In genomic region chr13:79529336-79529735, GRCm38 (mm10) we compare ENCODE assay signal across 13 mouse cellular contexts.
DNase-seq lines count a peak whose midpoint lies in the region; ATAC-seq lines count a peak whose summit lies in the region.
"Had no signal": no experiment of that assay in that cellular context is flagged by ENCODE, and none has a peak within 500 bp of the region (broad histone marks: within the 10 kb centered on the region; RNA-seq: fewer than 3 reads in every experiment).

No protein-coding gene starts in this region.

- no peak overlapping the region for H3K9ac ChIP-seq in hindbrain, embryonic 14.5 days
- H3K9ac ChIP-seq in hindbrain, embryonic 12.5 days: no peak overlapping the region
- no peak overlapping the region for H3K9ac ChIP-seq in midbrain, embryonic 12.5 days (replicated peaks)
- H3K9ac ChIP-seq in midbrain, embryonic 11.5 days (ENCODE audit: low read length): no peak overlapping the region
- no peak overlapping the region for H3K9ac ChIP-seq in midbrain, embryonic 16.5 days (ENCODE audit: low read depth, low read length)
- H3K9ac ChIP-seq: limb, embryonic 15.5 days had no signal

- no peak overlapping the region for H3K4me3 ChIP-seq in hindbrain, embryonic 14.5 days (replicated peaks; ENCODE audit: low read length)
- H3K4me3 ChIP-seq in hindbrain, embryonic 12.5 days: no peak overlapping the region
- no peak overlapping the region for H3K4me3 ChIP-seq in midbrain, embryonic 12.5 days
- H3K4me3 ChIP-seq in midbrain, embryonic 11.5 days (ENCODE audit: low read depth, low read length): no peak overlapping the region
- H3K4me3 ChIP-seq in midbrain, embryonic 16.5 days (ENCODE audit: low read depth, low read length): no peak overlapping the region
- H3K4me3 ChIP-seq: limb, embryonic 15.5 days had no signal

- no peaks in the 10 kb centered on the region for H3K4me1 ChIP-seq in hindbrain, embryonic 14.5 days (replicated peaks; ENCODE audit: control insufficient read depth, insufficient read depth, low read length)
- no peaks in the 10 kb centered on the region for H3K4me1 ChIP-seq in hindbrain, embryonic 12.5 days
- no peaks in the 10 kb centered on the region for H3K4me1 ChIP-seq in midbrain, embryonic 12.5 days
- no peaks in the 10 kb centered on the region for H3K4me1 ChIP-seq in midbrain, embryonic 11.5 days (ENCODE audit: control insufficient read depth, insufficient read depth, low read length)
- no peaks in the 10 kb centered on the region for H3K4me1 ChIP-seq in midbrain, embryonic 16.5 days (ENCODE audit: control insufficient read depth, insufficient read depth, low read length)
- H3K4me1 ChIP-seq: limb, embryonic 15.5 days had no signal

- H3K9me3 ChIP-seq in hindbrain, embryonic 14.5 days (ENCODE audit: control insufficient read depth, low read length): no peaks in the 10 kb centered on the region
- no peaks in the 10 kb centered on the region for H3K9me3 ChIP-seq in hindbrain, embryonic 12.5 days (replicated peaks)
- no peaks in the 10 kb centered on the region for H3K9me3 ChIP-seq in midbrain, embryonic 12.5 days
- H3K9me3 ChIP-seq in midbrain, embryonic 11.5 days (ENCODE audit: control insufficient read depth, low read length): no peaks in the 10 kb centered on the region
- H3K9me3 ChIP-seq in midbrain, embryonic 16.5 days (replicated peaks; ENCODE audit: control insufficient read depth, low read length, poor library complexity, severe bottlenecking): no peaks in the 10 kb centered on the region
- H3K9me3 ChIP-seq: limb, embryonic 15.5 days had no signal

- DNase-seq in cerebellum, postnatal 10 days: peak; percentile 25 to 39
- no peak for DNase-seq in cerebellum, adult 11 months
- DNase-seq in hindbrain, embryonic 14.5 days (ENCODE audit: low spot score): no peak
- no peak for DNase-seq in midbrain, embryonic 11.5 days (ENCODE audit: low spot score, missing footprints)
- no peak for DNase-seq in lung, postnatal 25 days (ENCODE audit: low spot score)
- DNase-seq: cerebellum, adult 9-10 months; lung, postnatal 10 days; spleen, adult 18-20 months had no signal

- ATAC-seq in hindbrain, embryonic 14.5 days (ENCODE audit: low FRiP score): peak; percentile 69
- ATAC-seq in hindbrain, embryonic 12.5 days (ENCODE audit: low FRiP score): no peak
- peak; percentile 12; the same call in 1 of the 2 replicates for ATAC-seq in midbrain, embryonic 12.5 days (ENCODE audit: low FRiP score, low read depth)
- ATAC-seq in midbrain, embryonic 11.5 days (ENCODE audit: low FRiP score): no peak
- ATAC-seq in midbrain, embryonic 16.5 days: peak; percentile 39; the same call in 1 of the 2 replicates
- ATAC-seq: intestine, embryonic 16.5 days had no signal

- no peaks in the 10 kb centered on the region for H3K36me3 ChIP-seq in hindbrain, embryonic 14.5 days (replicated peaks; ENCODE audit: control insufficient read depth, insufficient read depth)
- H3K36me3 ChIP-seq in hindbrain, embryonic 12.5 days: no peaks in the 10 kb centered on the region
- H3K36me3 ChIP-seq in midbrain, embryonic 12.5 days: no peaks in the 10 kb centered on the region
- H3K36me3 ChIP-seq in midbrain, embryonic 11.5 days (ENCODE audit: control insufficient read depth, insufficient read depth, low read length): no peaks in the 10 kb centered on the region
- H3K36me3 ChIP-seq in midbrain, embryonic 16.5 days (ENCODE audit: control insufficient read depth, insufficient read depth, low read length): no peaks in the 10 kb centered on the region
- H3K36me3 ChIP-seq: limb, embryonic 15.5 days had no signal

- no peak overlapping the region for H3K27ac ChIP-seq in hindbrain, embryonic 14.5 days
- no peak overlapping the region for H3K27ac ChIP-seq in hindbrain, embryonic 12.5 days
- H3K27ac ChIP-seq in midbrain, embryonic 12.5 days (replicated peaks): no peak overlapping the region
- no peak overlapping the region for H3K27ac ChIP-seq in midbrain, embryonic 11.5 days (ENCODE audit: low read depth, low read length)
- no peak overlapping the region for H3K27ac ChIP-seq in midbrain, embryonic 16.5 days (ENCODE audit: low read length)
- H3K27ac ChIP-seq: limb, embryonic 15.5 days had no signal

- no peak overlapping the region for H3K4me2 ChIP-seq in hindbrain, embryonic 14.5 days (replicated peaks)
- no peak overlapping the region for H3K4me2 ChIP-seq in hindbrain, embryonic 12.5 days (replicated peaks)
- H3K4me2 ChIP-seq in midbrain, embryonic 12.5 days (replicated peaks): no peak overlapping the region
- H3K4me2 ChIP-seq in midbrain, embryonic 11.5 days: no peak overlapping the region
- no peak overlapping the region for H3K4me2 ChIP-seq in midbrain, embryonic 16.5 days (ENCODE audit: low read length)
- H3K4me2 ChIP-seq: limb, embryonic 15.5 days had no signal

- WGBS in hindbrain, embryonic 14.5 days: 68% methylated on average over 2 of the region's 2 CpGs
- WGBS in hindbrain, embryonic 12.5 days: 63% methylated on average over 2 of the region's 2 CpGs
- 68% methylated on average over 2 of the region's 2 CpGs for WGBS in midbrain, embryonic 12.5 days
- WGBS in midbrain, embryonic 11.5 days: 80% methylated on average over 2 of the region's 2 CpGs
- WGBS in midbrain, embryonic 16.5 days: 66% methylated on average over 2 of the region's 2 CpGs

- H3K27me3 ChIP-seq in hindbrain, embryonic 14.5 days (ENCODE audit: control insufficient read depth, insufficient read depth, low read length): no peaks in the 10 kb centered on the region
- no peaks in the 10 kb centered on the region for H3K27me3 ChIP-seq in hindbrain, embryonic 12.5 days
- H3K27me3 ChIP-seq in midbrain, embryonic 12.5 days: no peaks in the 10 kb centered on the region
- no peaks in the 10 kb centered on the region for H3K27me3 ChIP-seq in midbrain, embryonic 11.5 days (ENCODE audit: control insufficient read depth, insufficient read depth, low read length)
- H3K27me3 ChIP-seq in midbrain, embryonic 16.5 days (ENCODE audit: control insufficient read depth, insufficient read depth, low read depth, low read length): no peaks in the 10 kb centered on the region
- H3K27me3 ChIP-seq: limb, embryonic 15.5 days had no signal

Comparison
In these comparisons a context has a peak if more than half of its experiments do, and no peak if none do; other contexts are left out.
1. DNase-seq: peak in cerebellum, postnatal 10 days (2 of 2); none in cerebellum, adult 11 months (single experiment), hindbrain, embryonic 14.5 days (single experiment), midbrain, embryonic 11.5 days (single experiment) and lung, postnatal 25 days (single experiment).
2. ATAC-seq: peak in hindbrain, embryonic 14.5 days (single experiment), midbrain, embryonic 12.5 days (single experiment) and midbrain, embryonic 16.5 days (single experiment); none in hindbrain, embryonic 12.5 days (single experiment) and midbrain, embryonic 11.5 days (single experiment).